Mouse (Mus musculus) forebrain, embryonic 11.5 days (tissue): Measurements from ENCODE around the gene Gm10840. TPM values are rescaled to one million over a fixed set of nuclear protein-coding genes. Genes with fewer than 3 reads are reported as not detected.

ENCODE experiments used
- ATAC-seq: fragments of 200-750 bp; cut with Nextera tagmentation; replicated peaks from 2 replicates; pipeline ENCODE4 v1.8.0; 2017; ENCODE audit warnings: moderate TSS enrichment; ENCODE audit not compliant: low FRiP score
- DNase-seq: peaks from one replicate; pipeline ENCODE4 v3.0.0-alpha.2; 2017; ENCODE audit warnings: low spot score
- H3K27ac ChIP-seq: fragments of 300-500 bp; sonication (generic); 2 replicates; pipeline ENCODE4 v1.5.1; 2014; ENCODE audit warnings: low read depth, low read length
- H3K27me3 ChIP-seq: fragments of 300-500 bp; sonication (generic); 2 replicates; pipeline ENCODE4 v1.6.1; 2014; ENCODE audit warnings: mild to moderate bottlenecking, low read length, mixed read lengths; ENCODE audit not compliant: control insufficient read depth, insufficient read depth
- H3K36me3 ChIP-seq: fragments of 300-500 bp; sonication (generic); 2 replicates; pipeline ENCODE4 v1.6.1; 2014; ENCODE audit warnings: mild to moderate bottlenecking, low read length, moderate library complexity, mixed read lengths; ENCODE audit not compliant: control insufficient read depth, insufficient read depth
- H3K4me1 ChIP-seq: fragments of 300-500 bp; sonication (generic); replicated peaks from 2 replicates; pipeline ENCODE4 v1.6.1; 2014; ENCODE audit warnings: low read length, mixed read lengths; ENCODE audit not compliant: control insufficient read depth, insufficient read depth
- H3K4me2 ChIP-seq: fragments of 300-500 bp; sonication (generic); 2 replicates; pipeline ENCODE4 v1.6.1; 2014; ENCODE audit warnings: low read depth, mild to moderate bottlenecking, low read length, moderate library complexity, mixed read lengths; ENCODE audit not compliant: severe bottlenecking
- H3K4me3 ChIP-seq: fragments of 300-500 bp; sonication (generic); 2 replicates; pipeline ENCODE4 v1.5.1; 2014; ENCODE audit warnings: low read depth, low read length
- H3K9ac ChIP-seq: fragments of 300-500 bp; sonication (generic); 2 replicates; pipeline ENCODE4 v1.6.1; 2014; ENCODE audit warnings: low read length
- H3K9me3 ChIP-seq: fragments of 300-500 bp; sonication (generic); 2 replicates; pipeline ENCODE4 v1.6.1; 2016; ENCODE audit warnings: low read length, mixed read lengths; ENCODE audit not compliant: control insufficient read depth
- WGBS: fragments of 180-500 bp; shearing (Covaris S2); extraction: QIAGEN DNeasy Blood & Tissue Kit; methylation state at CpG from one replicate; pipeline ENCODE4 v1.1.7; 2014; 5-methylcytosine and 5-hydroxymethylcytosine counted together
- polyA plus RNA-seq: library from polyadenylated mRNA; unstranded; fragments of >200 nt; fragmentation: Nextera tagmentation; extraction: Ambion mirVana; gene quantifications from 2 replicates; pipeline ENCODE4 v1.2.1, GENCODE M21; 2014

The Gm10840 gene
- polyA plus RNA-seq, 1 experiment from 2014 or later: not detected

DNA sequence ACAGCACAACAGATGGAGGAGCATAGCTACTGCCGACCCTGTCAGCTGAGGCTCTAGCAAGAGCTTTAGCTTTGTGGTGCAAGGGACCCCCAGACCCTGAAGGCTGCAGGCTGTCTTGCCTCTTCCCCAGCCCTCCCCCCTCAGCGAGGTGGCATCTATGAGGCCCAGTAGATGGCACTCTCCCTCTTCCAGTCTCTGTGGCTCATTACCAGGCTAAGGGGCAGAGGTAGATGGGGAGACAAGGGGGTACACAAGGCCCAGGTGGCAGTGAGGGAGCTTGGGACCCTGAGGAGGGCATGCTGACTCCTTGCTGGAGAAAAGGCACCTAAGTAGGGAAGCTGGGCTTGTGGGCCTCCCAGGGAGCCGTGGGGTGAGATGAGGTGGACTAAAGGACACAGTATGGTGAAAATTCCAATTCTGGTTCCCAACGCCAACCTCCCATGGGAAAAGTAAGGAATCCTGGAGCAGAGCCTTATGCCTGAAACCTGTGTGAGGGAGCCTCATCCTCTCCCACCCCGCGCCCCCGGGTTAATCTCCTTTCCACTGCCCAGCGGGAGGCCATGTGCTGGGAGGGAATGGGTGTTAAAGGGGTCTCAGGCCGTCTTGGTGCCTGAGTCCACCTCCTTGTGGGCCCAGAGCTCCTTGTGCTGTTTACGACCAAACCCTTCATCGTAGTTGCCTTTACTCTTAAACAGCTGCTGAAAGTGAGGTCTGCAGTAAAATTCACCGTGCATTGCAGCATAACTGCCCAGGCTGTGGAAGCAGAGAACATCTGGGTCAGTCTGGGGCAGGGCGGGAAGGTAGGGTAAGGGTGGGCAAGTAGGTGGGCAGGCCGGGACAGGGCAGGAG is 2.3 kb upstream of the Gm10840 start:
- Histone ChIP-seq H3K4me2 (peak overlapping the region; percentile 93), H3K27me3 (no peaks in the 10 kb centered on the region), H3K27ac (0 out of 2 replicates have a peak overlapping the region, but pooled peaks have one; percentile 25), H3K36me3 (peaks cover 6% of the 10 kb centered on the region; the same call in 1 of the 2 replicates), H3K4me1 (peaks cover 13% of the 10 kb centered on the region), H3K4me3 (peak overlapping the region; percentile 84), H3K9ac (peak overlapping the region; percentile 95), H3K9me3 (no peaks in the 10 kb centered on the region)
- 64% methylated on average over 14 of the region's 14 CpGs for WGBS
- ATAC-seq (no peak), DNase-seq (no peak)

DNA sequence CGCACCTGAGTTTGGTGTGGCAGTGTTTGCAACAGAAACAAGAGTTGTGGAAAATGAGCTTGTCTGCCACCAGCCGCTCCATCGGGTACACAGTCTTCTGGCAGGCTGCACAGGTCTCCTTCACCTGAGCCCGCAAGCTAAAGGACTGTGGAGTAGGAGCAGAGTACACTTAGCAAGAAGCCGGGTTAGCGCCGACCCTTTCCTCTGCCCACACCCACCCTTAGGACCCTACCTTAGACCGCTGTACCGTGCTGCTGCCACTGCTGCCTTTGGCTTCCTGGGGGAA is 1.8 kb upstream of the Gm10840 start:
- H3K4me2 ChIP-seq: peak overlapping the region; percentile 93
- DNase-seq (no peak), ATAC-seq (peak; percentile 2; the same call in 1 of the 2 replicates)
- H3K27ac ChIP-seq: peak overlapping the region; percentile 99
- peak overlapping the region; percentile 84 for H3K4me3 ChIP-seq
- peaks cover 6% of the 10 kb centered on the region; the same call in 1 of the 2 replicates for H3K36me3 ChIP-seq
- no peaks in the 10 kb centered on the region for H3K27me3 ChIP-seq
- H3K9me3 ChIP-seq: no peaks in the 10 kb centered on the region
- peak overlapping the region; percentile 95 for H3K9ac ChIP-seq
- 48% methylated on average over 9 of the region's 9 CpGs for WGBS
- peaks cover 13% of the 10 kb centered on the region for H3K4me1 ChIP-seq

DNA sequence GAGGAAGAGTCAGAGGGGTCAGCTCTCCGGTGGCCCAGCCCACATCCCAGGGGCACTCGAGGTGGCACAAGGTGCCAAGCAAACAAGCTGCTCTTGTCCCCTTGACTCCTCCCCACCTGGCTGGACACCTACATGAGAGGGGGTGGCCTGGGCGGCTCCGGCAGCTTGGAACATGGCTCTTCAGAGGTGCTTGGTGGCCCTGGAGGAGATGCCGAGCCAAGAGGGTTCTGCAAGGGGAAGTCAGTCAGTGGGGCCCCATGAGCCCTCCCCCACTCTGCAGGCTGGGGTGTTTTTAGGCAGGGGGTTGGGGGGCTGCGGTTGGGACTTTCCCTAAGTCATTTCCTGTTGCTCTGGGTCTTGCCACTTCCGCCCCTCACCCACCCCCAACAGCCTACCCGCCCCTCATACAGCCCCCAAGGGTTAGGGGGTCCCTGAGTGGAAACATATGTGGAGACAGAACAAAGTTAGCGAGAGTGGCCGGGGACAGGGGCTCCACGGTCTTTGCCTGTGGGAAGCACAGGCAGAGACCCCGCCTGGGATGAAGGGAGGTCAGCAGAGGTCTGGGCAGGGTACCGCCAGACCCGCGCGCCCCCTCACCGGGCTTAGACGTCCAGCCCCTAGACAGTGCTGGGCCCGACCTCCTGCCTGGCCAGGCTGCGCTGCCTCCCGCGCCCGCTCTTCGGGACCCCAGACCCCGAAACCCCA is 1.3 kb upstream of the Gm10840 start:
- ATAC-seq: peak; percentile 67
- Histone ChIP-seq H3K27me3 (no peaks in the 10 kb centered on the region), H3K9me3 (no peaks in the 10 kb centered on the region), H3K9ac (peak overlapping the region; percentile 95), H3K4me3 (peak overlapping the region; percentile 84), H3K4me2 (peak overlapping the region; percentile 93), H3K27ac (peak overlapping the region; percentile 99), H3K36me3 (peaks cover 6% of the 10 kb centered on the region; the same call in 1 of the 2 replicates), H3K4me1 (peaks cover 13% of the 10 kb centered on the region)
- peak; percentile 83 for DNase-seq
- 2% methylated on average over 23 of the region's 25 CpGs for WGBS

DNA sequence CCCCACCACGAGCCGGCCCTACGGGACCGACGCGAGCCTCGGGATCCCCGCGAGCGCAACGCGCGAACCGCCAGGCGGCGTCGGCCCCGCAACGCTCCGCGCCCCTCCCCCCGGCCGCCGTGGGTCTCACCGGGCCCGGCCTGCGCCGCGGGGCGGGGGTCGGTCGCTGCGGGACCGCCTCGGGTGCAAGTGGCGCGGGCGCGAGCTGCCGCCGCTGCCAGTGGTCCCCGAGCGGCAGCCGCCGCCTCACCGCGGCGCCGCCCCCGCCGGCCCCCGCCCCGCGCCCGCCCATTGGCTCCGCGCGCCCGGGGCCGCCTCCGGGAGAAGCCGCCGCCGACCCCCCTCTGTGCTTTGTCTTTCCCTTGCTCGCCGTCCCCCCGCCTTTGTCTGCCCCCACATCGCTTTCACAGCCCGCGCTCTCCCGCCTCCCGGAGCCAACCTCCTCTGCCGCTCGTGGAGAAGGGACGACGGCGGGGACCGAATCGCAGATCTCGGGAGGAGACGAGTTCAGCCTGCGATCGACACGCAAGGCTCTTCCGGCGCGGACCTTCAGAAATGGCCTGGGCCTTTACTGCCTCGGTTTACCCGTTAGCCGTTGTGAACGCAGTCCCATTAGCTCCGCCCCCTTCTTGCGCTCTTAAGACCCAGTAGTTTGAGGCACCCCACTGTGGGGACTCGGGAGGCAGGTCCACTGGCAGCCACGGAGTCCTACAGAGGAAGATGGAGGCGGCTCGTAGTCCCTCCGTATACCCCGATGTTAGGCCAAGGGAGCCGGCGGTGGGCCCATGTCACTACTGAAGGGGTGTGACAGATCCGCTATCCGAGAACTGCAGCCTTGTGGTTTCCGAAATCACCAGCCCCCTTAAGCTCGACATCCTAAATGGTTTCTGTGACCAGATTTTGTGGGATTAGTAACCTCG is 469 bp upstream of the Gm10840 start:
- H3K27me3 ChIP-seq: no peaks in the 10 kb centered on the region
- H3K9me3 ChIP-seq: no peaks in the 10 kb centered on the region
- DNase-seq (peak; percentile 93), ATAC-seq (peak; percentile 74)
- peaks cover 6% of the 10 kb centered on the region; the same call in 1 of the 2 replicates for H3K36me3 ChIP-seq
- peak overlapping the region; percentile 95 for H3K9ac ChIP-seq
- H3K27ac ChIP-seq: peak overlapping the region; percentile 99
- peaks cover 13% of the 10 kb centered on the region for H3K4me1 ChIP-seq
- WGBS: 1% methylated on average over 68 of the region's 106 CpGs
- H3K4me3 ChIP-seq: peak overlapping the region; percentile 84
- H3K4me2 ChIP-seq: peak overlapping the region; percentile 93

DNA sequence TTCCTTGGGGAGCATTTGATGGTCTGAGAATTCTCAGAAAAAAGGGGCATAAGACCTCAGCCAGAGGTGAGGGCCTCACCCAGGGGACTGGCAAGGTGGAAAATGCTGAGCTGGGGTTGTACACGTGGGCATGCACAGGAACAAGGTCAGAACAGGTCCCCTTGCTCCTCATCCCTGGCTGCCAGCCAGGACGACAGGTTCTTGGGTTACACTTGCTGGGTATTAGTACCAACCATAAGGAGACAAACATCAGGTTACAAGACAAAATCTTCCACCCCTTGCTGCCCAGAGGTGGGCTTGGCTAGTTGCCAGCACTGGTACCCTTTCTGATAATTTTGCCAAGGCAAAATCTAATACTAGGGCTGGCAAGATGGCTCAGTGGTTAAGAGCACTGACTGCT is 1.6 kb downstream of the Gm10840 start:
- no peak overlapping the region for H3K27ac ChIP-seq
- H3K27me3 ChIP-seq: no peaks in the 10 kb centered on the region
- H3K4me1 ChIP-seq: peaks cover 13% of the 10 kb centered on the region
- DNase-seq: no peak
- ATAC-seq: no peak
- 88% methylated on average over 2 of the region's 2 CpGs for WGBS
- H3K4me2 ChIP-seq: no peak overlapping the region
- no peaks in the 10 kb centered on the region; the same call in 1 of the 2 replicates for H3K36me3 ChIP-seq
- H3K9me3 ChIP-seq: no peaks in the 10 kb centered on the region
- no peak overlapping the region for H3K9ac ChIP-seq
- H3K4me3 ChIP-seq: no peak overlapping the region

DNA sequence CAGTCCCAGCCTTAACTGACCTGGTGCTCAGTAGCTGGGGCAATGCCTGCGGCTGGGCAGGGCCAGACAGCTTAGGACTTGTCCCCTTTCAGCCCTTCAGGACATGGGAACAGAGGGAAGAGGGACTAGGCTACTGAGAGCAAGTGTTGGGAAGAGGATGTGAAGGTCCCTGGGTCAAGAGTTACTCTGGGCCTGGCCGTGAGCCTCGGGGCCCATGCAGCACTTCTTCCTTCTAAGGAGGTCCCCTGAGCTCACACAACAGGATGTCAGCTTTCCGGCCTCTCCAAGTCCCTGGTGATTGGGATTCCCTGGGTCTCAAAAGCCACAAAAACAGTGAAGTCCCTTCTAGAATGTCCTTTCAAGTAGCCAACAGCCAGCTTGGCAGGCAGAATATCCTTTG is 2.9 kb downstream of the Gm10840 start:
- H3K9me3 ChIP-seq: no peaks in the 10 kb centered on the region
- peaks cover 11% of the 10 kb centered on the region for H3K4me1 ChIP-seq
- WGBS: 86% methylated on average over 4 of the region's 4 CpGs
- no peaks in the 10 kb centered on the region for H3K27me3 ChIP-seq
- H3K27ac ChIP-seq: no peak overlapping the region
- DNase-seq (no peak), ATAC-seq (no peak)
- H3K4me3 ChIP-seq: no peak overlapping the region
- peaks cover 5% of the 10 kb centered on the region; the same call in 1 of the 2 replicates for H3K36me3 ChIP-seq
- no peak overlapping the region for H3K9ac ChIP-seq
- H3K4me2 ChIP-seq: no peak overlapping the region

DNA sequence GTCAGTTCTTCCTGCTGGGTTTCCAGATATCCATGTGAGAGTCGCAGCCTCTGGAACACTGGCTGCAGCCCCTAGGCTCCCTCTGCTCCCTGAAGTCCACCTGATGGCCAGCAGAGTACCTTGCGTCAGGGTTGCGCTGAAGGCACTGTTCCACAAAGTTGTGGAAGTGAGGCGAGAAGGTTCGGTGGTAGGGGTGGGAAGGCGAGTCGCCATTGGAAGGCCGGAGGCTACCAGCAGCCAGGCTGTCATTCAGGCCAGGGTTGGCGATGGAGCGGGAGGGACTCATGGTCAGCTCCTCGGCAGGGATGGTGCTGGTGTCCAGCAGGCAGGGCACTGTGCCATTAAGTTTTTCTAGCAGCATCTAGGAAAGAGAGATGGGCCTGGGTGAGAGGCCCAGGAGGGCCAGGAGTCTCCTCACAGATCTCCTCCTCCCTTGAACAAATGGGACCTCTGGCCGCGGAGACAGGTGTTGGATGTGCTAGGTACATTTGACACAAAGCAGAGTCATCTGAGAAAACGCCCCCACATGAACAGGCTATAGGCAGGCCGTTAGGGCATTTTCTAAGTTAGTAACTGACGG is 4.0 kb downstream of the Gm10840 start:
- Histone ChIP-seq H3K9ac (no peak overlapping the region), H3K9me3 (no peaks in the 10 kb centered on the region), H3K36me3 (peaks cover 5% of the 10 kb centered on the region; the same call in 1 of the 2 replicates), H3K27ac (no peak overlapping the region), H3K4me2 (no peak overlapping the region), H3K27me3 (no peaks in the 10 kb centered on the region), H3K4me3 (no peak overlapping the region), H3K4me1 (peaks cover 8% of the 10 kb centered on the region)
- ATAC-seq (no peak), DNase-seq (no peak)
- 94% methylated on average over 16 of the region's 16 CpGs for WGBS

DNA sequence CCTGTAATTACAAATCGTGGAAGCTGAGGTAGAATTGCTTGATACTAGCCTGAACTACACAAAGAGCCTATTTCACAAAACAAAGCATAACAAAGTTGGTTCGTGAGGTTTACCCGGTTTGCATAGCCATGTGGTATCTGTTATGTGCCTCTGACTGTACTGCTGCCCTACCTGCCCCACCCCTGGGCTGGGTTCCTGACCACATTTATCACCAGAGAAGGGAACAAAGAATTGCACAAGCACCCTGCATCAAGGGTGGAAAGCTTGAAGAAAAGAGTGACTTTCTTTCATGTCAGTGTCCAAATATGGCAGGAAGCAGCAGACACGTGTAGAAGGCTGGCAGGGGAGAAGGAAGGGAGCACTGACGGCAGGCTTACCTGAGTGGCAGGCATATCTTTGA is 6.8 kb downstream of the Gm10840 start:
- WGBS: 87% methylated on average over 5 of the region's 5 CpGs
- H3K27ac ChIP-seq: no peak overlapping the region
- ATAC-seq (no peak), DNase-seq (no peak)
- H3K4me1 ChIP-seq: no peaks in the 10 kb centered on the region
- H3K4me2 ChIP-seq: no peak overlapping the region
- no peak overlapping the region for H3K9ac ChIP-seq
- H3K27me3 ChIP-seq: no peaks in the 10 kb centered on the region
- peaks cover 5% of the 10 kb centered on the region; the same call in 1 of the 2 replicates for H3K36me3 ChIP-seq
- no peak overlapping the region for H3K4me3 ChIP-seq
- H3K9me3 ChIP-seq: no peaks in the 10 kb centered on the region
